Mouse (Mus musculus): Measurements from ENCODE around the gene Xrcc1.
A peak's percentile ranks its signal among the peaks of the same experiment; 100 is the strongest.

- TF ChIP-seq NELFE (IDR thresholded peaks at IDR 0.05; ENCODE audit: low read depth, low read length) (no peak), CTCF (conservative IDR thresholded peaks at IDR 0.05 in 1 of 2, IDR thresholded peaks at IDR 0.05 in 1 of 2; ENCODE audit: low read depth in 2 of 2, low read length in 2 of 2) (peak in 1 of 2 experiments; percentile 72; a peak in 2 of 4 replicates), ZC3H11A (IDR thresholded peaks at IDR 0.05; ENCODE audit: low read depth, low read length) (no peak), POLR2A (IDR thresholded peaks at IDR 0.05; ENCODE audit: low read depth, low read length) (no peak), EP300 (IDR thresholded peaks at IDR 0.05; ENCODE audit: low read length) (no peak), JUND (conservative IDR thresholded peaks at IDR 0.05; ENCODE audit: low read depth, low read length) (no peak), ZMIZ1 (IDR thresholded peaks at IDR 0.05; ENCODE audit: low read depth, low read length) (no peak), ZKSCAN1 (IDR thresholded peaks at IDR 0.05; ENCODE audit: borderline replicate concordance, low read depth, low read length) (no peak), MAZ (IDR thresholded peaks at IDR 0.05; ENCODE audit: low read depth, low read length) (no peak), MEF2A (IDR thresholded peaks at IDR 0.05; ENCODE audit: borderline replicate concordance, low read depth, low read length) (no peak), ETS1 (conservative IDR thresholded peaks at IDR 0.05; ENCODE audit: low read depth, low read length) (no peak), MXI1 (IDR thresholded peaks at IDR 0.05; ENCODE audit: low read depth, low read length) (no peak), MAX (IDR thresholded peaks at IDR 0.05; ENCODE audit: low read length) (no peak), PAX5 (IDR thresholded peaks at IDR 0.05; ENCODE audit: low read length) (no peak)
These were observed 53.4 kb downstream of the Xrcc1 start for GRCm38 (mm10) chr7:24599211-24600067.
